Mouse (Mus musculus) right cerebral cortex, postnatal 14 days (tissue): ENCODE data around the gene Gpatch2.
A peak's percentile ranks its signal among the peaks of the same experiment; 100 is the strongest.

Experiments used
- DNase-seq: peaks from one replicate; pipeline ENCODE4 v3.0.0; 2022

Gpatch2 gene

DNA sequence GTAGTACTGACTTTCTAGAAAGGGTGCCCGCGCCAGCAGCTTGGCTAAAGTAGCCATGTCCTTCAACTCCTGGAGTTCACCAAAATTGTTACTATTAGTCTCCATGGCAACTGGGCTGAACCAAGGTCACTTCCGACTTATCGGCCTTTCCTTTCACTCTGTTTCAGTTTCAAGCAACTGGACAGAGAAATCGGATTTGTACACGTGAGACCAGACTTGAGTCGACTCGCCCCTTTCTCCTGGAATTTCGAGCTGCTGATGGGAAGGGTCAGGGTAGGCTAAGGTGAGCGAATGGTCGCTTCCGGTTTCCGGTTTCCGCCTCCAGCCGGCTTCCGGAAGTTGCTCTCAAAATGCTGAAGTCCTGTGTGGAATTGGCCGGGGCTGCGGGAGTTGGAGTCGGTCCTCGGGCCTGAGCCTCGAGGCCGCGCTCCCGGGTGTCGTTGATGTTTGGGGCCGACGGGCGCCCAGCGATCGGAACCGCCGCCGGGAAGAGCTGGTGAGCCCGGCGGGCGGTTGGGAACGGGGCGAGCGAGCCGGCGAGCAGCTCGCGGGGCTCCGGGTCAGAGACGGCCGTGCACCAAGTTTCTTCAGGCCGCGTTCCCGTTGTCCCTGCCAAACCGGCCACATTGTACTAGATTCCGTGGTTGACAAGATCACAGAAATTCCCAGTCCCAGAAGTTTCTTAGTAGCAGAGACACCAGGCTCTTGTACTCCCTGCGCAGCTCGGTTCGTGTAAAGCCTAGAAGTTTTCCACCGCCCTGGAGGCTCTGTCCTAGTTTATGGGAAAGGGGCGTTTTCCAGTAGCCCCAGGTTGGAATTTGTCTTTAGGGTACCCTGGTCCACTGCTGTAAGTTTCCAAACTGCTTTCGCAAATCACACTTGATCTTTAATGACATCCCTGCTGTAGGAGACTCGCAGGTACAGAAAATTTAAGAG is at the start of gene Gpatch2, which contains the start of gene Spata17:
TSS of gene Gpatch2 (plus strand) at position 328 of the 936 bp plus-strand sequence.
TSS of gene Spata17 (minus strand) at position 285 of the 936 bp plus-strand sequence.
- DNase-seq, result peak; percentile 69

DNA sequence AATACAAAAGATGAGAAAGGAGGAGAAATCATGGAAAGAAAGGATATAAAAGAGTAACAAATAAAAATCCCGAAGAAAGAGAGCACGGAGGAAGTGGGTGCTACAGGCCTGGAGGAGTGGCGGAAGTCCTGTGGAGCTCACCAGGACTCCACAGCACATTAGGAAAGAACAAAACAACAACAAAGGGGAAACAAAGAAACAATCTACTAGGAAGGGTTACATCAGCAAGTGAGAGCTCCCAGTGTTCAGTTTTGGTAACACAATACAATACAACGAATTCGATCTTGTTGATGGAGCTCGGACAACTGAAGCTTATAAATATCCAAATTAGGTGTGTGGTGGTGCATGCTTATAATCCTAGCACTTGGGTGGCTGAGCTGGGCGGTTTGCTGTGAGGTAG is 45.7 kb upstream of the Gpatch2 start:
- DNase-seq, result no peak

DNA sequence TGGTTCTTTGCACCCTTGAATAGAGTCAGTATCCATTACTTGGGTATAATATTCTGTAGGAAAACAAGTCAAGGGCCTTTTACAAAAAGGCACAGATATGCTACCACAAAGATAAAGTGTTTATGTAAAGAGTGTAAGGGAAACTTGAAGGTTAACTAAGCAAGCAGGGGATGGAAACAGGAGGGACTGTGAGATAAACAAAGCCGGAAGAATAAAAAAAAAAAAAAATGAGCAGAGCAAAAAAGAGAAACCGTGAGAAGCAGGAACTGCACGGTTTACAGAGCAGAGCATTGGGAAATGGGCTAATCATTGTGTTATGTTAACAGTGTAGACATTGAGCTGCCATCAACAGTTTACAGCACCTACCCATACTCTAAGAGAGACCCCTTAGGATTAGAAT is 44.9 kb upstream of the Gpatch2 start:
- no peak for DNase-seq

DNA sequence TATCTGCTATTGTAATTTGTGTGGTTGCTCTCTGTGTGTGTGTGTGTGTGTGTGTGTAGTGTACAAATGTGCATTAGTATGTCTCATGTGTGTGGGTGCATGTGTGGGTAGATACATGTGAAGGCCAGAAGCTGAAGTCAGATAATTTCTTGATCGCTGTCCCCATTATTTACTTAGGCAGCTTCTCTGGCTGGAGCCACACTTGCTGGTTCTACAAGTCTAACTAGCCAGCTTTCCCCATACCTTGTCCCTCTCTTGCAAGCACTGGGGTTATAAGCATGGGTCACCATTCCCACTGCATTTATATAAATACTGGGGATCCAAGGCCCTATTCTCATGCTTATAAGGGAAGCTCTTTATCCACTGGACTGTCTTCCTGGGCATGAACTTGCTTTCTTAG is 39.3 kb upstream of the Gpatch2 start:
- no peak for DNase-seq

DNA sequence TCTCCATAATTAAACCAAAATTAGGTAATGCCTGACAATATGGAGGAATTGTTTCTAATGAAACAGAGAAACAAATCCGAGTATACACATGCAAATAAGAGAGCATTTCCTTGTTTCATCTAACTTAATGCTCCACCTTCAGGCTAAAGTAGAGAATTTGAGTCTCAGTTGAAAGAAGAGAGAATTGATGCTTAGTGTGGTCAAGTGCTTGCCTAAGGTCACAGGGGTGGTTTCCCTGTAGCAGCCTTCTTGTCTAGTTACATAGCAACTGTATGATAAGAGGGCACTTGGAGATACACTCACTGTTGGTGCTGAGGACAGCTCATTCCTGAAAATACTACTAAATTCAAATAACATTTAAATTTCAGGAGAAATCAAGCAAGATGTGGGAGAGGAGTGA is 36.8 kb upstream of the Gpatch2 start:
- DNase-seq, result no peak

DNA sequence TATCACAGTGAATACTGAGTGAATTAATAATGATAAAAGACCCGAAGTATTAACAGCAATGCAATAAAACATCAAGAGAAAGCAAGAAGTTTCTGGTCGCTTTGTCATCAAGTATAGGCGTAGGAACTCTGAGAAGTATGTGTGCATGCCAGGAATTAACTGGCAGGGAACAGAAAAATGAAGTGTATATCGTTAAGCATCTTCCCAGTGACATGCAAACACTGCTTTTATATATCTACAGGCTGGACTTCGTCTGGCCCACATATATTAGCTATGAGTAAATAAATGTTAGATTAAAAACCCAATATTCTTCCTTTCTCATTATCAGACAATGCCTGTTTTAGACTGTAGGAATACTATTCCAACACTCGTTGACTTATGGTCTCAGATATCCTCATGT is 9.8 kb upstream of the Gpatch2 start:
- no peak for DNase-seq

DNA sequence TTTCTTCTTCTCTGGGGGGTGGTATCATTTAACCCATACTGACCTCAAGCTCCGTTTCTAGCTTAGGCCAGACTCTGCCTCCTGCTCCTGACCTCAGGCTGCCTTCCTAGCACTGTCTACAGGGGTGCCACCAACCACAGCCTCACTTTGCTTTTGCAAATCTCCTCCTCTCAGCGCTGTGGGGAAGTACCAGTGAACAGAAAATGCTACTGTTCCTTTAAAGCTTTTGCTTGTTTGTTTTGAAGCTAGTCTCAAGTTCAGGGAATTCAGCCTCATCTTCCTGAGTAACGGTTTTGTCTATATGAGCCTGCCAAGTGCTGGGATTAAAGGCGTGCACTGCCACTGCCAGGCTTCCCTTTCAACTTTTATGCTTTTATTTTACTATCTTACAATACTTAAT is 5.8 kb upstream of the Gpatch2 start:
- no peak for DNase-seq

DNA sequence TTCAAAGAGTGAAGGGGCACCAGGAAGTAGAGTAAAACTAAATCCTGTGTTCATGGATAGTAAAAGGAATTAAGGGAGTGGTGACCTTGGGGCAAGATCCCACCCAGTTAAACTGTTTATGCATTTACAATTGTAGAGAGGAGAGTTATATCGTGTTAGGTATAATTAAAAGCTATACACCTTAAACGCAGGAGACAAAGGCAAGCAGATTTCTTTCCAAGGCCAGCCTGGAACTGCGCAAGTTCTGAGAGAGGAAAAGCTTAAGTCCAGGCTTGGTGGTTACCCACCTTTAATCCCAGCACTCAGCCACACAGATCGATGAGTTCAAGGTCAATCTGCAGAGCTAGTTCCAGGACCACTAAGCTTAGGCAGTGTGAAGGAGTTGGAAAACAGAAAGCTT is 4.6 kb upstream of the Gpatch2 start:
- DNase-seq, result no peak

DNA sequence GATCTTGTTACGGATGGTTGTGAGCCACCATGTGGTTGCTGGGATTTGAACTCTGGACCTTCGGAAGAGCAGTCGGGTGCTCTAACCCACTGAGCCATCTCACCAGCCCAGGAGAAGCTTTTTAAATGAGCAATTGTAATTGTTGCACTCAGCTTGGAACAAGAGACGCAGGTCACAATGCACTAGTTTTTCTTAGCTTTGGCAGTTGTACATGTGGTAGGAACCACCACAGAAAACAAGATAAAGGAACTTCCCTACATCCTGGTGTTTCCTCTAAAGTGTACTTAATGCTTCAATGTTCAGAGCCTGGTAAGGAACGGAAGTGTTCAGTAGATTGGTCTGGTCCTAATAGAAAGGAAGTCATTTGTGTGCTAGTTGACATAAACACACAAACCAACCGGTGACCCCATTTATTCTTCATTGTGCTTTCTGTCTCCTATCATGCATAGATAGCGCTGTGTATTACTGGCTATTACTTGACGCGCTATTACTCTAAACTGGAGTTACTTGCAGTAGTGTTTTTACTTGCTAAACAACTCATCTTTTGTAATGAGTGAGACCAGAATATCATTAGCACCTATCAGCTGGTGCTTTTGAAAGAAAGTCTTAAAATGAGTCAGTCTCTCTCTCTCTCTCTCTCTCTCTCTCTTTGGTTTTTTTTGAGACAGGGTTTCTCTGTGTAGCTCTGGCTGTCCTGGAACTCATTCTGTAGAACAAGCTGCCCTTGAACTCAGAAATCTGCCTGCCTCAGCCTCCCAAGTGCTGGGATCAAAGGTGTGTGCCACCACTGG is 1.5 kb downstream of the Gpatch2 start:
- no peak for DNase-seq

DNA sequence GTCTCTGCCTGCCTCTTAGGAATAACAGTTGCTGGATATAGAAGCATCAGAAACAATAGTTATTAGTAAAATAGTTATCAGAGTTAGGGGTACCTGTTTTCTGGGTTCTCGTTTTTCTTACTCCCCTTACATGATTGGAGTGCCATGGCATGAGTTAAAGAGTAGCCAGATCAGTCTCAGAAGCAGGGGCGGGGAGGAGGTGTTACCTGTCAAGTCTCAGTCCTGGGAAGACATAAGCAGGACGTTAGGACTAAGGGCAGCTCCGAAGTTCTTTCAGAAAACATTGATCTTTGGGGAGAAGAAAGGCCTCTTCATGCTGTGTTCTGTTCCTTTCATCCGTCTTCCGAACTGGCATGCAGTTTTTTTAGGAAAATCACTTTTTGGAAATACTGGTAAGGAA is 5.4 kb downstream of the Gpatch2 start:
- DNase-seq, result no peak

DNA sequence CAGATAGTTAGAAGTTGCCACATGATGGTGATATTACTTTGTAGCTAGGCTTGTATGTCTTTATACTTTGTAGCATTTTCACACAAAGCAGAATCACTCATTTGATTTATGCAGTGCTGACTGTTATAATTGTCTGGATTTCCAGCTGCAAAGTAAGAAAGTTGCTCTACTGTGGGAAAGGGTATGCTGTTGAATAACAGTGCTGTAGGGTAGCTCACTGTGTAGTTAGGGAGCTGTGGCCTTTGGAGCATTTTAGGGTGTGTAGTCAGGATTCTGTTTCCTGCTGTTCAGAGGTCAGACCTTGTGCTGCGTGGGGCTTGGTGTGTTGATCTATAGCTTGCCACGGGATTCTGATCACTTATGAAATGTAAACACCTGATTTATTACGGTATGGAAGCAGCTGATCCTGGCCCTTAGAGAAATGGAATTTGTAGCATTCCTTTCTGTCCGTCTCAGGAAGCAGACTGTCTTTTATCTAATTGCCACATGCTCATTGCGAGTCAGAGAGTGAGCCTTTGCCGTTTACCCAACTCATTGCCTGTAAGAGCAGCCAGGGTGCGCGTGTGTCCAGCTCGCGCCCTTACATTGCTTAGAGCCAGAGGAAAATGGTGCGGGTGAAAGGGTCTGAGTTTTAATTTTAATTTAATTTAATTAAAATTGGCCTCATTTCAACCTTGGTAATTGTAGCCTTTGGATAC is 11.2 kb downstream of the Gpatch2 start:
- DNase-seq, result no peak

DNA sequence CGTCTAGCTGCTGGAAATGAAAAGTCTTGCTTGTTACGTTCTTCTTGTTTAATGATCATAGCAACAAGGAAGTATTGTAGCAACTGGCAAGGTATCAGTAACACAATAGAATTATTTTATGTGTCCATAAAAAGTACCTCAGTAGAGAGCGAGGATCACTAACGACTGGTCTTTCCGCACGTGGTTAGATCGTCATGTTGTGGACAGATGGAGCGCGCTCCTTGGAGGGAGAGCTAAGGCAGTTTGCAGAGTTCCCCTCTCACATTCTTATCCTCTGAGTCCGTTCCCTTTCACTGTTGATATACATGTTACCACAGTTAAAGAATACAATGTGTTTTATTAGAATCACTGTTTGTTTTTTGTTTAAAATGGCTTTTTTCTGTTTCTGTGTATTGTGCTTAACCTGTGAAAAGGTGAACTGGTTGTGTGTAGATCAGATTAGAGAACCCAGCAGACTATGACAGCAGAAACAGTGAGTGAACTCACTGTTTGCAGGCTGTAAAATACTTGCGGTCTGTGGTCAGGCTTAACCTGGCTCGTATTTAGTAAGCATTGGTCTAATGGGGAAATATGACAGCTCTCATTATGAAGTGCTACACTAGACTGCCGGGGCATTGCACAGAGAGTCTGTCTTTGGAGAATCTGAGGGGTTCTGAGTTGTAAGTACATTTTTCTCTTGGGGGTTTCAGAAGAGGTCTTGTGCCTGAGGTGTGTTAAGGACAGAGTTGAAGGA is 13.3 kb downstream of the Gpatch2 start:
- DNase-seq, result no peak

DNA sequence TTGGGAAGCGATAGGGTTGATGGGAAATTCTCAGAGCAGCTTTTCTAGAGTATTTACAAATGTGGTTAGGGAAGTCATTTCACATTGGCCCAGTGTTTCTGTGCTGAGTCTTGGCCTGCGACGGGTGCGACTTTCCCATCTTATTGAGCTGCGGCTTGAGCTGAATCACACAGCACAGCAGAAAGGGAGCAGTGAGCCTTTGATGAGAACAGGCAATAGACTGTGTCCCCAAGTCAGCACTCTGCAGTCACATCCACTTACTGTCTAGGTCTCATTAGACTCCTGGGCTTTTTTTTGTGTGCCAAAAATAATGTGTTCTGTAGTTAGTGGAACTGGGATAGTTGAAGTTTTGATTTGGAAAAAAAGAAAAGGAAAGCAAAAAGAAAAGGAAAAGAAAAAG is 14.9 kb downstream of the Gpatch2 start:
- DNase-seq, result no peak

DNA sequence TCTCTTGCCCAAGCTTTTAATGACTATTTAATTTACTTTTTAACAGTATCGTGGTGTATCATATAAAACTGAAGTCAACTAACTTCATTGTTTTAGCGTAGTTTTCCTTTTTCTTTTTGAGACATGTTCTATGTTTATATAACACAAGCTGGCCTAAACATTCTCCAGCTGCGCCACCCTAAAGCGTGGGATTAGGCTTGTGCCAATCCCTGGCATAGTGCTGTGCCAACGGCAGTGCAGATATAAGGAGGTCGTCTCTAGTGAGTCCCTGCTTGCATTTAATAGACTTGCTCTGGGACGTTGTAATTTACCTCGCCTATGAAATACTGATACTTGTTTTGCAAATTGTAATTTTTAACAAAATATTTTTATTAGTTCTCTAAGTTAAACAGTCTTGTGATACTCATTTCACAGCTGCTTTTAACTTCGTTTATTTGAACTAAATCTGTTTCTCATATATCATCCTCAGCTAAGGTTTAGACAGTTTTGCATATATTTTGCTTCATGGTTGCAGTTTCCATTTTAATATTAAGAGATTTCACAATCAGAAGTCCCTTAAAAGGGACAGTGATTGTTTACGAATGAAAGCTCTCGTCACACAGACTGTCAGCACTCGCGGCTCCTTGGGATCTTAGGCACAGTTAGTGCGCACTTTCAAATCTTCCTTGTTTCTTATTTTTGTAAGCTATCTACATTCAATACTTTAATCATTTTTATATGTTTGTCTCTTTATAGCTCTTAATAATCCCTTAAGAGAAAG is 17.1 kb downstream of the Gpatch2 start:
- DNase-seq, result no peak

DNA sequence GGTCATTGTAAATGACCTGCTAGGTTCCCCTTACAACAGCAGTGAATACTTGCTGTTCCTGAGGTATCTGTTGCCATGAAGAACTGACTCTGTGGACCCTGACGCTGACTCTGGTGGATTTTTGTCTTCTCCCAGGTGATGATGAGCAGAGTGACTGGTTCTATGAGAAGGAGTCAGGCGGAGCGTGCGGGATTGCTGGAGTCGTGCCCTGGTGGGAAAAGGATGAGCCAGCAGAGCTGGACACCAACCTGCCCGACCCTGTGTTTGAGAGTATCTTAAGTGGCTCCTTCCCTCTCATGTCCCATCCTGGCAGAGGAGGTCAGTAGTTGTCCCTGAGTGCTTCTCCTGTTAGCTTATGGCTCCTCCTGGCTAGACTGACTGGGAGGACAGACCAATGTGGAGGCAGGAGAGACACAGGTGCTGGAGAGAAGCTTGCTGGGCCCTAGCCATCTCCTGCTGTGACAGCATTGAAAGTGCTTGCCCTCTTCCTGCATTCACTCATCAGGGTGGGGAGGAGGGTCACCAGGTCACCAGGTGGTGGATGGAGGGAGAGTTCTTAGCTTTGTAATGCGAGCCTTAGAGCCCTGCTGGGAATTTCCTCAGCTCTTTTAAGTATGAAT is 17.8 kb downstream of the Gpatch2 start:
- DNase-seq, result no peak

DNA sequence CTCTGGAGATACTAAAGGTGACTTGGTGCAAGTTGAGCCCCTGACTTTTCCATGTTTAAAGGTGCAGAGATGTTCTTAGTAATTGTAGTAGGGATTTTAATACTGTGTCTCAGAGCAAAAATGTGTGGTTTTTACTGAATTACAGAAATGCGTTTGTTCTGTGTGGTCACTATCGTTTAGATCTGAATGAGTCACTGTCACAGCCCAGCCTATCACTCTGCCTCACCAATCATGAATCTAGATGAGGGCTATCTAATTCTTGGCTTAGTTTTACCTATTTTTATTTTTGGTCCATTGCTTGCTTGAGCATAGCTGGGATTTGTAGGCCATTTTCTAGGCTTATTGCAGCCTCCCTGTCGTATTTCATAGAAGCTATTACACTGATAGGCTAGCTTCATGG is 19.9 kb downstream of the Gpatch2 start:
- DNase-seq, result no peak

DNA sequence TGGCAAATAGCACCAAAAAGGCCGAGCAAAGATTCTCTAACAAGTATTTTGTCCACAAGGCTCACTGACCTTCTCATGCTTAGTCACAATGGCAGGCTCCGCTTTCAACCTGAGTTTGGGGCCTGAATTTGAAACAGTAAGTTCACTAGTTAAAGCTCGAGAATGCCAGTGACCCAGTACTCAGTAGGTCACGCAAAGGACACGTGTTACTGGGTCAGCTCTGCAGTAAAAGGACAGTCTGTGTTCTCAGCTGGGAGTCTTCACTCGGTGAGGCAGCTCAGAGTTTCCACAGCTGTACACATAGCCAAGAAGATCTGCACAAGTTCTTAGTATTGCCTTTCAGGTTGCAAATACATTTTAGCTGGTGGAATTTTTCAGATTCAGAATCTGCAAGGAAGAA is 21.0 kb downstream of the Gpatch2 start:
- DNase-seq, result no peak

DNA sequence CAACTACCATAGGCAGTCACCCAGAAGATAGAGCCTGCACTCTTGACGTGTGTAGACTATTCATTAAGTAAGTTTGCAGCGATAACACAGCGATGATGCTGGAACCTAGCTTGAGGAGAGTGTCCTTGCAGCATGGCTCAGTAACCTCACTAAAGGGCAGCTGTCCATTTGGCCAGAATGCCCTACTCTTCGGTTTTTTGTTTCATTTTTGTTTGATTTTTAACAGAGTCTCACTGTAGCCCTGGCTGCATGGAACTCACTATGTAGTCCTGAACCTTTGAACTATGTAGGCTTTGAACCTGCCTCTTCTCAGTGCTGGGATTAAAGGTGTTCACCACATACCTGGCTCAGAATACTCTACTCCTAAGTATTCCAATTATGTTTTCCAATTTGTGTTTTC is 22.8 kb downstream of the Gpatch2 start:
- no peak for DNase-seq

DNA sequence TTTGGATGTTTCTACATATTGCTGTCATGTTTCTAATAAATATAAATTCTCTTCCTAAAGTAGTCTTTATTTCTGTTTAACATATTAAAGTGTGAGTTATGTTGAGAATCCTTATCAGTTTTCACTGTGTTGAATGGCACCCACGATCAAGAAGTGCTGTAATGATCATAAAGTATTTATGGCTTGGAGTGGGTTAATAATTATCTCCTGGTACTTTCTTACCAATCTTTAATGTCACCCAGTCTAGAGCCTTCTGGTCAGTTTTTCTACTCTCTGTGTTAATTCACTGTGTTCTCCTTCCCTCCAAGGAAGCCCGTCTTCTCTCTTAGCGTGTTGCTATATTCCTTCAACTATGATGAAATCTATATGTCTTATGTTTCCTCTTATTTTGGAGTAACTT is 25.0 kb downstream of the Gpatch2 start:
- DNase-seq, result no peak

DNA sequence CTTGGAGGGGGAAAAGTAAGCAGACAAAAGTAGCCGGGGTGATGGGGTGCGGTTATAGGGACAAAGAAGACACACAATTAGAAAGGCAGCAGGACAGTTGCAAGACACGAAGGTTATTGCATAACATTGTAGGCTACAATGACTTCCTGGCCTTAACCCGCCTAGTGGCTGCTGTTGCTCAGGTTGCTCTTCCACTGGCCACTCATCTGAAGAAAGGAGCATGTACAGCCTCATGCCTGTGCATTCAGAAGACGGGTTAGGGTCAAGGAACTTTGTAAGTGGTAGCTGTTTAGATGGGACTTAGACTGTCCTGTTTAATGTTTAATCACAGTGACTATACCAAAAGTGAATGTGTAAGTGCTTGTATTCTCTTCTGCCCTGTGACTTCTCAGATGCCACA is 26.0 kb downstream of the Gpatch2 start:
- no peak for DNase-seq

DNA sequence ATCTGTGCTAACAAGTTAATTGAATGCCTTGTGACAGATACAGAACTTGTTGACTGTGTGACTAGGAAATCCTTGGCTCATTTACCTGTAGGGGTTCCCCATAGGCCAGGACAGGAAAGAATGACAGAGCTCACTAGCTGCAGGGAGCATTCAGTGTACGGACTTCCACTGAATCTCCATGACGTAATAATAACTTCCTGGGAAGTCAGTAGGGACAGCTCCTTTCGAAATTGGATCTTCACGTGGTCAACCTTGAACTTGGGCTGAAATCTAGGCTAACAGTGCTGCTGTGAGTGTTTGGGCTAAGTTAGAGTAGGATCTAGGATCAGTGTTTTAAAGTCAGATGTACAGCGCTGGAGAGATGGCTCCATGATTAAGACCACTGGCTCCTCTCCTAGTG is 29.4 kb downstream of the Gpatch2 start:
- DNase-seq, result no peak
